Mouse (Mus musculus): Measurements from ENCODE around the gene Trim15. TPM values are rescaled to one million over a fixed set of nuclear protein-coding genes. Genes with fewer than 3 reads are reported as not detected.
"Not testable (repeated sequence)": the region's sequence is repeated elsewhere in the genome, so short reads cannot be mapped to it uniquely, and the experiment has no call there.

Gene Trim15
- total RNA-seq, 2 experiments from 2014 or later: not detected

DNA sequence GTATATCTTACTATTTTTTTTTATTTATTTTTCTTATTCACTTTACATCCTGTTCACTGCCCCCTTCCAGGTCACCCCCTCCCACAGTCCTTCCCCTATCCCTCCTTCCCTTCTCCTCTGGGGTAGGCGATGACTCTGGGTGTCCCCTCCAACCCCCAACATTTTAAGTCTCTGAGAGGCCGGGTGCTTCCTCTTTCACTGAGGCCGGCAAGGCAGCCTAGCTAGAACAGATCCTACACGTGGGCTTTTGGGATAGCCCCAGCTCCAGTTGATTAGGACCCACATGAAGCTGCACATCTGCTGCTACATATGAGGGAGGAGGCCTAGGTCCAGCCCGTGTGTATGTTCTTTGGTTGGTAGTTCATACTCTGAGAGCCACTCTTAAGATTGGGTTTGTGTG lies 28.0 kb downstream of the Trim15 start:
- no peak for DNase-seq (ENCODE audit: extremely low spot score in 1 of 2, low spot score in 2 of 2)
- intact Hi-C loops (cut with DNase I): loop anchor here (5.0 kb wide), 1 partner anchor 118 kb away; the partner anchor contains the start of genes Znrd1 and Znrd1as
- no peak for TF ChIP-seq CTCF (IDR thresholded peaks at IDR 0.05)
- Histone ChIP-seq H3K4me3 (no peak overlapping the region), H3K27ac (no peak overlapping the region)

GRCm38 (mm10) chr17:36836874-36837647 lies 29.9 kb downstream of the Trim15 start, which contains the start of gene Trim26:
Gene Trim26, plus strand, starts transcription at chr17:36837134.
- DNase-seq (ENCODE audit: extremely low spot score in 1 of 2, low spot score in 2 of 2): peak; percentile 96
- Histone ChIP-seq H3K4me3 (peak within 1 kb of the TSS; percentile 84), H3K27ac (peak within 1 kb of the TSS; percentile 88)
- intact Hi-C loops (cut with DNase I): loop anchor here (2.0 to 5.0 kb wide), 2 partner anchors 120 to 210 kb away; partner anchors contain the start of genes Znrd1 and Znrd1as
- TF ChIP-seq CTCF (IDR thresholded peaks at IDR 0.05): no peak; the same call in 1 of the 2 replicates

GRCm38 (mm10) chr17:36836427-36836812 lies 30.6 kb downstream of the Trim15 start:
- TF ChIP-seq CTCF (IDR thresholded peaks at IDR 0.05): no peak
- intact Hi-C loops (cut with DNase I): loop anchor here (2.0 to 5.0 kb wide), 2 partner anchors 121 to 210 kb away; partner anchors contain the start of genes Znrd1 and Znrd1as
- peak overlapping the region; percentile 84 for H3K4me3 ChIP-seq
- peak overlapping the region; percentile 85 for H3K27ac ChIP-seq
- DNase-seq (ENCODE audit: extremely low spot score in 1 of 2, low spot score in 2 of 2): no peak

DNA sequence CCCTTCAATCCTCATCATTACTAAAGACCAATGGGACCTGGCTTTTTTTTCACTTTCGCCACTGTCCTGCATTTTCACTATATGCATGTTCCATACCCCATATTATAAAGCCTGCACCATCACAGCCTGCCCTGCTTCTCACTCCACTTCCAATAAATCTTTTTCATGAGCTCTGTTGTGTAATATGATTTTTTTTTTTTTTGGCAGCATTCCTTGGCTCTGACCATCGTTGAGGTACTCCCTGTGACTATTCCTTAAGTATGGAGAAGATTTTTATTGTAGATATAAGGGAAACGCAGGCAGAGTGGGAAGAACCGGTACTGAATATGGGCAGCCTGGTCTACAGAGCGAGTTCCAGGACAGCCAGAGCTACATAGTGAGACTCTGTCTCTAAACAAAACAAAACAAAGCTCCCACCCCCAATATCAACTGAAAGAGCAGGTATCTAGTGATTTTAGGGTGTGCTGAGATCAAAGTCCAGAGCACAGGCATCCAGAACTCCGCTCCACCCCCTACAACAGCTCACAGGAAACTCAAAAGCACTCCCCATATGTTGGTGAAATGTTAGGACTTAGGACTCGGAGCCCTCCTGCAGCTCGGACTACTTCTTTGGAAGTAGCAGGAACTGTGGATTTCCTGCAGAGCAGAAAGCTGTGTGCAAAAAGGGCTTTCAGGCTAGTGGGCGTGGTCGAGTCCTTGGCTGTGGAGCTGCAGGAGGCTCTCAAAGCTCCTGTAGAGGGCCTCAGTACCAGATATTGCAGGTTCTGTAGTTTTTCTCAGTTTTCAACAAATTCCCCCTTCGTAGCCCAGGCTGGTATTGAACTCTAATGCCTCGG lies 31.2 kb downstream of the Trim15 start:
- peak overlapping the region; percentile 85 for H3K27ac ChIP-seq
- H3K4me3 ChIP-seq: peak overlapping the region; percentile 84
- peak; percentile 51 for TF ChIP-seq CTCF (IDR thresholded peaks at IDR 0.05)
- peak; percentile 31 to 47 for DNase-seq (ENCODE audit: extremely low spot score in 1 of 2, low spot score in 2 of 2)
- intact Hi-C loops (cut with DNase I): loop anchor here (2.0 to 5.0 kb wide), 2 partner anchors 121 to 211 kb away; partner anchors contain the start of genes Znrd1 and Znrd1as

- no peak for DNase-seq (ENCODE audit: extremely low spot score in 1 of 2, low spot score in 2 of 2)
- intact Hi-C loops (cut with DNase I): no loop called here
- Histone ChIP-seq H3K4me3 (no peak overlapping the region), H3K27ac (no peak overlapping the region)
- no peak for TF ChIP-seq CTCF (IDR thresholded peaks at IDR 0.05)
Measured at GRCm38 (mm10) chr17:36832694-36833093, 34.3 kb downstream of the Trim15 start.

- intact Hi-C loops (cut with DNase I): no loop called here
- TF ChIP-seq CTCF (IDR thresholded peaks at IDR 0.05): no peak
- Histone ChIP-seq H3K27ac (no peak overlapping the region), H3K4me3 (no peak overlapping the region)
- no peak for DNase-seq (ENCODE audit: extremely low spot score in 1 of 2, low spot score in 2 of 2)
Measured at GRCm38 (mm10) chr17:36830470-36830869, 36.5 kb downstream of the Trim15 start.

GRCm38 (mm10) chr17:36828488-36828887 lies 38.5 kb downstream of the Trim15 start:
- no peak overlapping the region for H3K4me3 ChIP-seq
- no peak overlapping the region for H3K27ac ChIP-seq
- TF ChIP-seq CTCF (IDR thresholded peaks at IDR 0.05): no peak
- intact Hi-C loops (cut with DNase I): no loop called here
- DNase-seq (ENCODE audit: extremely low spot score in 1 of 2, low spot score in 2 of 2): no peak

- TF ChIP-seq CTCF (IDR thresholded peaks at IDR 0.05): peak; percentile 82
- H3K27ac ChIP-seq; H3K4me3 ChIP-seq; intact Hi-C loops (cut with DNase I): not testable (repeated sequence)
- DNase-seq (ENCODE audit: extremely low spot score in 1 of 2, low spot score in 2 of 2): peak; percentile 81 to 86
Measured at GRCm38 (mm10) chr17:36826002-36826401, 41.0 kb downstream of the Trim15 start.

DNA sequence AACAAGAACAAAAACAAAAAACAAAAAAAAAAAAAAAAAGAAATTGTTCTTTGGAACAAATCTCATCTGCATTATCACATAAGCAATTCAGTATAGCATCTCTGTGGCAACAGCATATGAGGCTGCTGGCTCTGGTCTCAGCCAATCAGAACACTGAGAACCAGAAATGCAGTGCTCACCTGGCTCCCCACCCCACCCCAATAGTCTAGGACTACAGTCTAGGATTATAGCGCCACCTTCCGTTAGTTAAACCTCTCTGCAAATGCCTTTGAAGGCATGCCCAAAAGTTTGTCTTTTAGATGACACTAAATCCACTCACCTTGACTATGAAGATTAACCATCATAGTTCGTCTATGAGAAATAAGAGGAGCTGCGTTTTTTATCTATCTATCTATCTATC lies 41.5 kb downstream of the Trim15 start:
- intact Hi-C loops (cut with DNase I): no loop called here
- peak in 1 of 2 experiments; percentile 15 for DNase-seq (ENCODE audit: extremely low spot score in 1 of 2, low spot score in 2 of 2)
- TF ChIP-seq CTCF (IDR thresholded peaks at IDR 0.05): peak; percentile 27
- no peak overlapping the region for H3K27ac ChIP-seq
- H3K4me3 ChIP-seq: no peak overlapping the region; the same call in 1 of the 2 replicates

DNA sequence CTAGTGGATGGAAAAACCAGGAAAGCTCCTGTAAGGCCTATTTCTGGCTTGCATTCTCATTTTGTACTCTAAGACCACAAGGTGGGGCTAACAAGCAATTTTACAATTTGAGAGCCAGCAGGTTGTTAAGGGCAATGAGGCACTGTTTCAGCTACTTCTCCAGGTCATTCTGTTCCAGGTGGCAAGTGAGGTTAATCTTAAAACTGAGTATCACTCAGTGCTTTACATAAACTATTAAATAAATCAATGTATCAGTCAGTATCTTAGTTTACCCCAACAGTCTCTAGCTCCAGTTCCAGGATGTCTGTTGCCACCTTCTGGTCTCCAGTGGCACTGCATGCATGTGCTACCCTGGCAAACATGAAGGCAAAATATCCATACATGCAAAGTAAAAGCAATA lies 43.0 kb downstream of the Trim15 start:
- peak; percentile 18 to 37 for DNase-seq (ENCODE audit: extremely low spot score in 1 of 2, low spot score in 2 of 2)
- peak; percentile 74 for TF ChIP-seq CTCF (IDR thresholded peaks at IDR 0.05)
- intact Hi-C loops (cut with DNase I): no loop called here

DNA sequence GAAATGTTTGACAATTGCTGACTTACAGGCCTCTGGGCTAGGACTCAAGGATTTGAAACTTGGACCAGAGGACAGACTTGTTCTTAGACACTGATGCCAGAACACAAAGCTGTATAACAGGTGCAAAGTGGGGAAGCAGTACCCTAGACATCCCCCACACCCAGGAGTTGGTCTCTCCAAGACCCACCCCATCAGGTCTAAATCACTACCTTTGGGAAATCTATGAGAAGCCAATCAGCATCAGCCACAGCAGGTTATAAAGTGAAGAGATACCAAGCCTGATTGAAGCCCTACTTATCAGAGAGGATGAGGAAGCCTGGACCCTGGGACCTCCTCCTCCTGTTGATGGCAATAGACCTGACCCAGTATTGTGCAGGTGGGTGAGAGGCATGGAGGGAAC lies 55.1 kb downstream of the Trim15 start, which contains the start of gene H2-M10.6:
TSS of gene H2-M10.6 (plus strand) at position 301 of the 400 bp plus-strand sequence.
- intact Hi-C loops (cut with DNase I): no loop called here
- H3K4me3 ChIP-seq: no peak within 1 kb of the TSS
- no peak for TF ChIP-seq CTCF (IDR thresholded peaks at IDR 0.05)
- no peak within 1 kb of the TSS for H3K27ac ChIP-seq
- no peak for DNase-seq (ENCODE audit: extremely low spot score in 1 of 2, low spot score in 2 of 2)

More for the DNA sequence above, 43.0 kb downstream of the Trim15 start:
- H3K4me3 ChIP-seq: no peak overlapping the region
- no peak overlapping the region for H3K27ac ChIP-seq

Other genes starting within 250 kb of the Trim15 start
- not detected for gene H2-M9, start 224.5 kb downstream of the Trim15 start, total RNA-seq (2021)
- gene H2-M1, start 195.0 kb downstream of the Trim15 start, total RNA-seq (2021): not detected
- gene H2-M10.5, start 94.3 kb downstream of the Trim15 start, total RNA-seq (2021): not detected
- gene H2-M10.6, start 55.0 kb downstream of the Trim15 start, total RNA-seq (2021): not detected
- 10 to 100 TPM; 18.6 to 22.7 TPM for gene Trim26, start 30.1 kb downstream of the Trim15 start, total RNA-seq (2021)
- gene Trim10, start 2.4 kb upstream of the Trim15 start, total RNA-seq (2021): not detected
- gene Trim40, start 22.9 kb upstream of the Trim15 start, total RNA-seq (2021): not detected
- not detected for gene Trim31, start 30.9 kb upstream of the Trim15 start, total RNA-seq (2021)
- gene Rnf39, start 75.7 kb upstream of the Trim15 start, total RNA-seq (2021): 10 to 100 TPM in 1 of 2 experiments, 1 to 10 TPM in 1; 8.2 to 12.5 TPM
- 100 to 1,000 TPM; 132 to 146 TPM for gene Ppp1r11, start 84.5 kb upstream of the Trim15 start, total RNA-seq (2021)
- gene Znrd1, start 91.3 kb upstream of the Trim15 start, total RNA-seq (2021): 10 to 100 TPM; 30.6 to 31.6 TPM
- gene Znrd1as, start 91.4 kb upstream of the Trim15 start, total RNA-seq (2021): 1 to 10 TPM; 5.3 to 6.2 TPM
- gene 2410137M14Rik, start 114.0 kb upstream of the Trim15 start, total RNA-seq (2021): not detected
- gene H2-M5, start 122.3 kb upstream of the Trim15 start, total RNA-seq (2021): under 1 TPM; 0.61 to 0.75 TPM
- 10 to 100 TPM; 16.7 to 17.8 TPM for gene Zfp57, start 134.0 kb upstream of the Trim15 start, total RNA-seq (2021)
- gene Mog, start 156.2 kb upstream of the Trim15 start, total RNA-seq (2021): 10 to 100 TPM; 29.1 to 29.2 TPM
- 100 to 1,000 TPM; 687 to 720 TPM for gene Gabbr1, start 178.8 kb upstream of the Trim15 start, total RNA-seq (2021)
- under 1 TPM in 1 of 2 experiments, not detected in 1; 0.12 TPM for gene Olfr90, start 221.3 kb upstream of the Trim15 start, total RNA-seq (2021)
- gene Olfr91, start 231.1 kb upstream of the Trim15 start, total RNA-seq (2021): not detected

Measured in left cerebral cortex, adult 2 months (tissue).